Mouse (Mus musculus) T-cell, adult 2 months (primary cell): ENCODE data around the gene Gbp9.
A peak's percentile ranks its signal among the peaks of the same experiment; 100 is the strongest.
"Not testable (repeated sequence)": the region's sequence is repeated elsewhere in the genome, so short reads cannot be mapped to it uniquely, and the experiment has no call there.

Experiments used
- DNase-seq: peaks from one replicate; pipeline ENCODE4 v3.0.0; 2022; ENCODE audit warnings: low spot score

Gbp9 gene

DNA sequence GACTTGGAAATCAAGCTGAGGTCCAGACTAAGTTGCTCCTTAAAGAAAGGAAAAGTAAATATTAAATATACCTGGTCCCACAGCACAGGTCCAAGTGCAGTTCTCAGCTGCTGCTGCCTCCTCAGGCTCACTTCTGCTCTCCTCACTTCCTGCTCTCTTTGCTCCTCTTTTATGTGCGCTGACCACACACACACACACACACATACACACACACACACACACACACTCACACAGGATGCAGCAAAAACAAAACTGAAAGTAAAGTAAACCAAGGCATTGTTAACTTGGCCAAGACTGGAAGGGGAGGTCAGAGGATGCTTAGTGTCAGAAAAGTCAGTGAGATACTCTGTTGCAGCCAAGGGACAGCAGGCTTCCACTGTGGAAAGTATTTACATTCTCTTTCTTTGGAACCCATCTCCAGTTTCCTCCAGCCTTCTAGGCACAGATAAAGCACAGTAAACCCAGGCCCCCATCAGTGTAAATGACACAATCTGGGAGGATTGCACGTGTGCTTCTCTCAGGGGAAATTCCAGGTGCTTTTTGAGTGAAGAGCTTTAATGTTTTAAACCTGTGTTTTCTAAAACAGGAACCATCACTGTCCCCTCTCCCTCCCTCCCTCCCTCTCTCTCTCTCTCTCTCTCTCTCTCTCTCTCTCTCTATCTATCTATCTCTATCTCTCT lies at the start of gene Gbp9, which contains the start of the genes Gbp8 and Gbp4:
TSS of gene Gbp9 (minus strand) at position 131 of the 680 bp plus-strand sequence.
TSS of gene Gbp8 (minus strand) at position 132 of the 680 bp plus-strand sequence.
TSS of gene Gbp4 (minus strand) at position 178 of the 680 bp plus-strand sequence.
- DNase-seq = peak; percentile 85

DNA sequence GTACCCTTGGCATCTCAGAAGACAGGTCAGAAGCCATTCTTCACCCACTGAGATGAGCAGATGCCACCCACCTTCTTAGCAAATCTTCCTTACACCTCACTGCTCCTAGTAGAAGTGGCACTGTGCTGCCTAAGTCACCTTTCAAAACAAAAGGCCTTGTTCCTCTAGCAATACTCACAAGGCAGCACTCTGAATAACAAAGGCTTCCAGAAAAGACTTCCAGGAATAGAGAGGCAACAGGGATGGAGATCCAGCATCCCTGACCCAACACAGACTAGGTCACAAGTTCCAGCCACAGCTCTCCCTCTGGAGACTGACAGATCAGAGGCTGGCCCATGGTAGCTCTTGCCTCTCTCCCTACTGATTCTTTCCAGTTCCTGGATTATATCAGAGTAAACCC lies 42.1 kb upstream of the Gbp9 start:
- no peak for DNase-seq

DNA sequence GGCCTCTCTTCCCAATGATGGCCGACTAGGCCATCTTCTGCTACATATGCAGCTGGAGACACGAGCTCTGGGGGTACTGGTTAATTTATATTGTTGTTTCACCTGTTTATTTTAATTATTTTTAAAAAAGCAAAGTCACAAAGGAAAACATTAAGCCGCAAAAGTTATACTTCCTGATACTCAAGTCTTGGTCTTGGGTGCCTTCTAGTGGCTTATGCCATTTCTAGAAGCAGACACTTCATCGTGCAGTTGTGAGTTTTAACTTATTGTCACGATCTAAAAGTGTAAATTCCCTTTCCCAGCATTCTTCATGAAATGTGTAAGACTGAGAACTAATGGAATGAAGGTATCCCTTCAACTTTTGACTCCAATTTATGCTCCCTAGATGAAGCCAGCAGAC lies 17.2 kb upstream of the Gbp9 start:
- DNase-seq = no peak

DNA sequence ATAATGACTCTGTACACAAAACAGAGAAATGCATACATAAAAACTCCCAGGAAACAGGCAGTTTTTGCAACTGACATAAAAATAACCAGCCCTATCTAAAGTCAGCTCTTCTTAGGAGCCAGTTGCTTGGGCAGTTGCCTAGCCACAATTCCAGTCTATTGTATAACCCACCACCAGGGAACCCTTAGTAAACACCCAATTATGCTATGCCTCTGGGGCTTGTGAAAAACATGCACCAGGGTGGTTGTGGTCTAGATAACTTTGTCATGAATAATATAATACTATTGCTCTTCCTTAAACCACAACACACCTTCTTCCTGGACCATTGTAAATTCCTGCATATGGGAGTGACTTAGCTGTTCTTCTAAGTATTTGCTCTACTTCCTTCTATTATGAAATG lies 14.7 kb upstream of the Gbp9 start:
- no peak for DNase-seq

DNA sequence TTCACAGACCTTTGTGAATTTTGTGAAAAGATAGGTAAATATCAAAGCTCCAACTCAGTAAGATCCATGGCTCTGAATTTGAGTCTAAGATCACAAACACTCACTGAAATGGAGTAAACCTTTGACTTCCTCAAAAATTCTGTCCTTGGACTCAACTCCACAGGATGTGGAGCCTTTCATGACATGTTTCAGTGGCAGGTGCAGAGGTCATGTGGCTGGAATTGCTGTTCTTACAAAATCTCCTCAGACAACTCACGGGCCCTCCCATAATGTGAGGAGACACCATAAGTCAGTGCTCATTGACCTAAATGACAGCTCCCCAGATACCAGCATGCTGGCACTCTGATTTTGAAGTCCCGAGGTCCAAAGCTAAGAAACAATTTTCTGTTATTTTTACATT lies 8.7 kb upstream of the Gbp9 start:
- not testable (repeated sequence) for DNase-seq

DNA sequence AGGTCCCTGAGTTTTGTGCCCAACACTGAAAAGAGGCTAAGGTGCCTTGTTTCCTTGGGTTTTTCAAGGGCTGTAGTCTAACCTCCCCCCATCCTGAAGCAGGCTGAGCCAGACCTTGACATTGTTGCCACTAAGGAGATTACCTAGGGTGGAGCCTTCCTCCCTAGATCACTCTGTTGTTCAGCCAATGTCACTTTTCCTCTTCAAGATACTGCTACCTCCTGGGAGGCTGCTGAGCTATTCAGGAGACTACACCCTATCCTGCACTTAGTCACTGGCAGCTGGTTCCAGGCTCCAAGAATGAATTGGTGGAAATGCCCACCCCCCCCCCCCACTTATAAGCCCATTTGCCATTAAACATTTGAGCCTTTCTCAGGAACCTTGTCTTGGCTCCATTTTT lies 7.1 kb upstream of the Gbp9 start:
- no peak for DNase-seq

DNA sequence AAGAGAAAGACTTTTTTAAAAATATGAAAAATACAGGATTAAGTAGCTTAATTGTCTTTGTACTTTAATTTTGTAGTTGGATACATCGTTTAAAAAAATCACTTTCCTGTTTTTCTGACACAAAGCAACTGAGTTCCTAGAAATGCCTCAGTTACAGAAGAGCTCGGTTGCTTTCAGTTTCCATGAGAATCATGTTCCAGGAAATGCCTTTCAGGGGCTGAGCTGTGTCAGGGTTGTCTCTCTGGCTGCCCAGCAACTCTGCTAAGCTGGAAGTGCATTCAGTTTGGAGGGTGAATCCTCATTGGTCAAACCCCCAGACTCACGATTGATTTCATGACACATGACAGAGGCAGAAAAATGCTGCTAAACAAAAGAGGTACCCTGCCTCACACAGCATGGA lies 6.4 kb upstream of the Gbp9 start:
- peak; percentile 33 for DNase-seq

DNA sequence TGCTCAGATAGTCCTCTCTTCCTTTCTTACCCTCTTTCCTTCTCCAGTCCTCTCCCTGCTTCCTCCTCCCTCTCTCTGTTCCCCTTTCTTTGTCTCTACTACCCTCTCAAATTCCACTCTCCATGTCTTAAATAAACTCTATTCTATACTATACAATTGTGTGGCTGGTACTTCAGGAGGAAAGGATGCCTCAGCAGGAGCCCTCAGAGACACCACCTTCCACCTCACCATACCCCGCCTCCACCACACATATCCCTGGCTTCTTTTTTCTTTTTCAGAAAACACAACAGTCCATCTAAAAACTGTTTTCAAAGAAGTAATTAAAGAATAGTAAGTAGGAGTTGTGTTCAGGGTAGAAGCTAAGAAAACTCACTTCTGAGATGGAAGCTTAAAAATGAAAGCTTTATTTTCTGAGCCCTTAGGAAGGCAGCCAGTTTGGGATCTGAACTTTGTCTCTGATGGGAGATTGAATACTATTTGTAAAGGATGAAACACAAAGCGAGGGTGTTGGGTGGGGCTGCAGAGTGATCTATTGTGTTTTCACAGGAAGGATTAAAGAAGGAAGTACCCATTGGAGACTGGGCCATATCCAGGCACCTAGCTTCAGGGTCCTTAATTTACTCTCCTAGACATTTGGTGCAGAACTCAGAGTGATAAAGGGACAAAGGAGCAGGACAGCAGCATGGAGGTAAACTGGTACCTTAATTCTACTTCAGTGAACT lies 911 bp upstream of the Gbp9 start:
- DNase-seq = not testable (repeated sequence)

DNA sequence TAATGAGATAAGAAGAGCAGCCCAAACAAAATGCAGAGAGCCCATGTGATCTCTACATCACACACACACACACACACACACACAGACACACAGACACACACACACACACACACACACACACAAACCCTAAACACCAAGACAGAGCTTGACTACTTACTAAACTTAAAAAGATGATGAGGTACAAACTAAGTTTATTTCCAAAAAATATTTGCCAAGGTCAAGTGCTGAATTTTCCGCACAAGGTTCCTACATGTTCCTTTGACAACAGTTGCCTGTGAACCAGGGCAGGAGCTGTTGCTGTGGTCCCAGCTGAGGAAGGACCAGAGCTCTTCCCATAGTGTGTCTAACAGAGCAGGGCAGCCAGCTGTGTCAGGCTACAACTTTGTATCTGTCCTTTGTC lies 433 bp downstream of the Gbp9 start:
- DNase-seq = no peak

DNA sequence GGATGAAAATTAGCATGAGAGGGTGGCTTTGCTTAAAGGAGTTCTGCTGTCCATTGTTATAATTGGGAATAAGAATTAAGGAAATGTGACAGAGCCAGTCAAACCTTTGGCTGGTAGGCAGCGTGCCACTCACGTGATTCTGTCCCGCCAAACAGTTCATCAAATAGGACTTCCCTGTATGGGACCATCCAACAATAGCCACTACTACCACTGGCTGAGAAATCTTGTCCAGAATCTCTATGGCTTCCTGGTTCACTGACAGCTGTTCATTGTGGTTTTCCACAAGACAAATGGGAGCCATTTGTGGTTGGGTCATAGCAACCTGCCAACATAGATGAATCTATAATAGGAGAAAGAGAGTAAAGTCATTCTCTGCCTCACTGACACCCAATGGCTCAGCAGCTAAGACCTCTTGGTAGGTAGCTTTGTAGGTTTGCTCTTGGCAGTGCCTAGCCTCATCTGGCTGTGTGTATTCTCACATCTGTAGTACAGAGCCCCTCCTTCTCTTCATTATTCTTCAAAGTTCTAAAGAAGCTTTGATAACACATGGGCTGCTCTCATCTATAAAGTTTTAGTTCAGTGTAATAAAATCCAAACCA lies 2.5 kb downstream of the Gbp9 start:
- not testable (repeated sequence) for DNase-seq

DNA sequence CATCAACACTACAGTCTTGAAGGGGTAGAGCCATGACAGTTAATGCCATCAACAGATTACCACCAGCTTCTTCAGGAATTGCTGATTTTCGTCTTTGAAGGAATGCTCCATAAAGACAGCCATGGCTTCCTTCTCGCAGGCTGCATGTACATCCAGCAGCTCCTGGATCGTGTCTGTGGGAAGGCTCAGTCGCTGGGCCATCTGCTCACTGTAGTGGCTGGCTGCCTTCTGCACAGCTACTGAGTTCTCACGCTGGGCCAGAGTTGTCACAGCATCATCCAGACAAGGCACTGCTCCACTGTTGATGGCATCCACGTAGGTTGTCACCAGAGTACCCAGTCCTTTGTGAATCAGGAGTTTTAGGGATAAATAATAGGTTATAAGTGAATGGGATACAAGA lies 17.6 kb downstream of the Gbp9 start:
- DNase-seq = not testable (repeated sequence)

DNA sequence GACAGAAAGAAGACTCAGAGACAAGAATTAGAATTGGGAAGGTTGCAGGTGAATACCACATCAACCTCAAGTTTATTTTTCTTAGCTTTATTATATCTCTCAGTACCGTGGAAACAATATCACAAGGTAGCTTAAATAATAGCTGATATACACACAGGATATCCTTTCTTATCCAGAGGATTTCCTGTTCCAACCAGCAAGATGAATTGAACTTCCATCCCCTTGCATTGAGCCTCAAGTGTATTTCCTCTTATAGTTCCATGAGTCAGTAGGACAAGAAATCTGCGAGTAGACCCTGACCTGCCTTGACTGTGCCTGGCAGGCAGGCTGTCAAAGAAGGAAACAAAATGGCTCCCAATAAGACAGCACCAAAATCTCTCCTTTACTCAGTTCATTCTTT lies 23.6 kb downstream of the Gbp9 start:
- DNase-seq = no peak

DNA sequence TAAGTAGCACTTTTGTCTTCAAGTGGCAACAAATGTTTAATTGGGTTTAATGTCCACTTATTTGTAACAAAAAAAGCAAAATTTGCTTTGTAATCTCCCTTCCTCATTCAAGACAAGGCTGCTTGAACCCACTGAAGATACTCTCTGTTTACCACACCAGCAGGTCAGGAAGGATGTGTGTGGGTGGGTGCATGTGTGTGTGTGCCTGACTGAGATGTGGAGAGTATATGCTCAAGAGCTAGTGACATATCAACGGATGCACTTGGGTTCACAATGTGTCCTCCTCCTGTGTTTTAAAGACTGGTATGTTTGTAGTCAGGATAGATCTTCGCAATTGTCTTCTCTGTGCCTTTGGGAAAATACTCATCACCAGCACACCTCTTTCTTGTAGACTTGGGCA lies 24.6 kb downstream of the Gbp9 start:
- peak; percentile 80 for DNase-seq

DNA sequence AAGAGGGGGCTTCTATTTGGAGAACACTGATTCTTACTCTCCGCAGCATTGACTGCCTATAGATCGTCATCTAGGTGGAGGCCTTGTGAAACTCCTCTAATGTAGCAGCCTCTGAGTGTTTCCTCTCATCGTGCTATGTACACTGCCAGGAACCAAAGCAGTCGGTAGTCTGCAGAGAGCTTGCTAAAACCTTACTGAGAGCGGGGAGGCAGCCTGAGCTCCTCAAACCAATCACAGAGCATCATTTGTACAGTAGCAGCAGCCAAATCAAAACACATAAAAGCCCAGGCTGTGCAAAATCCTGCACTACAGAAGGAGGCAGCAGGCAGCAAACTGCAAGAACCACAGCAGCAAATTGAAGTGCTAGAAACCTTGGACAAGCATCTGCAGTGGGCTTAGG lies 25.7 kb downstream of the Gbp9 start:
- DNase-seq = peak; percentile 33

DNA sequence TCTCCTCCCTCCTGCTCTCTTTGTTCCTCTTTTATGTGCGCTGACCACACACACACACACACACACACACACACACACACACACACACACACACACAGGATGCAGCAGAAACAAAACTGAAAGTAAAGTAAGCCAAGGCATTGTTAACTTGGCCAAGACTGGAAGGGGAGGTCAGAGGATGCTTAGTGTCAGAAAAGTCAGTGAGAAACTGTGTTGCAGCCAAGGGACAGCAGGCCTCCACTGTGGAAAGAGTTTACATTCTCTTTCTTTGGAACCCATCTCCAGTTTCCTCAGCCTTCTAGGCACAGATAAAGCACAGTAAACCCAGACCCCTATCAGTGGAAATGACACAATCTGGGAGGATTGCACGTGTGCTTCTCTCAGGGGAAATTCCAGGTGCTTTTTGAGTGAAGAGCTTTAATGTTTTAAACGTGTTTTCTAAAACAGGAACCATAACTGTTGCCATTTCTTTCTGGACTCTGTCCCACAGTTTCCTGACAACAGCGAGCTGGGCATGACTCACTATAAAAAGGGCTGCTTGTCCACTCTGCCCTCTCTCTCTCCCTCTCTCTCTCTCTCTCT lies 29.0 kb downstream of the Gbp9 start:
- peak; percentile 82 for DNase-seq

DNA sequence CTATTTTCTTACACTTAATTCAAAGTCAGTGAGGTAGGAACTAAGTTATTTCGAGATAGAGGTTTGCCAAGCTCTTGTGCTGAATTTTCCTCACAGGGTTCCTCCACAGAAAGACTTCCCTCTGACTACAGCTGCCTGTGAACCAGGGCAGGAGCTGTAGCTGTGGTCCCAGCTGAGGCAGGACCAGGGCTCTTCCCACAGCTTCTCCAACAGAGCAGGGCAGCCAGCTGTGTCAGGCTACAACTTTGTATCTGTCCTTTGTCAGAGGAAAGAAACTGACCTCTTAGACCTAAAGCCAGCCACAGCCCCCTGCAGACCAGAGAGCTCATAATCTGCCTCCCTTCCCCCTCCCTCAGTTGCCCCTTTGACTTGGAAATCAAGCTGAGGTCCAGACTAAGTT lies 29.6 kb downstream of the Gbp9 start:
- not testable (repeated sequence) for DNase-seq

DNA sequence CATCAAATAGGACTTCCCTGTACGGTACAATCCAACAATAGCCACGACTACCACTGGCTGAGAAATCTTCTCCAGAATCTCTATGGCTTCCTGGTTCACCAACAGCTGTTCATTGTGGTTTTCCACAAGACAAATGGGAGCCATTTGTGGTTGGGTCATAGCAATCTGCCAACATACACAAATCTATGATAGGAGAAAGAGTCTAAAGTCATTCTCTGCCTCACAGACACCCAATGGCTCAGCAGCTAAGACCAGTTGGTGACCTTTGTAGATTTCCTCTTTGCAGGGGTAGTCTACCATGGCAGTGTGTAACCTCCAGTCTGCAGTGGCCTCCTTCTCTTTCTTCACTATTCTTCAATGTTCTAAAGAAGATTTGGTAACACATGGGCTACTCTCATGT lies 33.6 kb downstream of the Gbp9 start:
- not testable (repeated sequence) for DNase-seq

DNA sequence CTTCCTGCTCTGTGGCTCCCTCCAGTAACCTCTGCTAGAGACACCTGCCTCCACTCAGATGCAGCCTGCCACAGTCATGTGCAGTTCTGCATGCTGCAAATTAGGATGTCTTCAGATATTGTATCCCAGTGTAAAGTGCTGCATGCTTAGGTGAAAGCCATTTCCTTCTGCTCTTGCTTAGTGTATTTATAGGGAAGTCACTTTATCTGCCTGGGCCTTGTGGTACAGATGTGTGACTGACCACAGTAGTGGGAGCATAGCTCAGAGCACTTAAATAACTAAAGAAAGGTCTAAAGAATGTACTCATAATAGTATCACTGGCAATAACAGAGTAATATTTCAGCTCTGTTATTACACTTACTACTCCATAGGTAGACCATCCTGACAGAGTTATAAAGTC lies 57.4 kb downstream of the Gbp9 start:
- no peak for DNase-seq

DNA sequence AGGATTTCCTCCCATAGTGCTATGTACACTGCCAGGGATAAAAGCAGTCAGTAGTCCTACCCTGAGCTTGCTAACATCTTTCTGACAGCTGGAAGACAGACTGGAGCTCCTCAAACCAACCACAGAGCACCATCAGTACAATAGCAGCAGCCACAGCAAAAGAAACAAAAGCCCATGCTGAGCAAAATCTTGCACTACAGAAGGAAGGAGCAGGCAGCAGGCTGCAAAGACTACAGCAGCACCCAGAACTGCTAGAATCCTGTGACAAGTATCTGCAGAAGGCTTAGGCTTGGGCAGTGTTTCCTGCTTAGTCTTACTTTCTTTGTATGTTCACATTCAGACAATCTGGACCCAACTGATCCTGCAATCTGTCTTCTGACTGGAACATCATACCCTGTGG lies 71.0 kb downstream of the Gbp9 start:
- DNase-seq = not testable (repeated sequence)

DNA sequence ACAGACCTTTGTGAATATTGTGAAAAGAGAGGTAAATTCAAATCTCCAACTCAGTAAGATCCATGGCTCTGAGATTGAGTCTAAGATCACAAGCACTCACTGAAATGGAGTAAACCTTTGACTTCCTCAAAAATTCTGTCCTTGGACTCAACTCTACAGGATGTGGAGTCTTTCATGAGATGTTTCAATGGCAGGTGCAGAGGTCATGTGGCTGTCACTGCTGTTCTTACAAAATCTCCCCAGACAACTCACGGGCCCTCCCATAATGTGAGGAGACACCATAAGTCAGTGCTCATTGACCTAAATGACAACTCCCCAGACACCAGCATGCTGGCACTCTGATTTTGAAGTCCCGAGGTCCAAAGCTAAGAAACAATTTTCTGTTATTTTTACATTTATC lies 74.9 kb downstream of the Gbp9 start:
- DNase-seq = not testable (repeated sequence)

DNA sequence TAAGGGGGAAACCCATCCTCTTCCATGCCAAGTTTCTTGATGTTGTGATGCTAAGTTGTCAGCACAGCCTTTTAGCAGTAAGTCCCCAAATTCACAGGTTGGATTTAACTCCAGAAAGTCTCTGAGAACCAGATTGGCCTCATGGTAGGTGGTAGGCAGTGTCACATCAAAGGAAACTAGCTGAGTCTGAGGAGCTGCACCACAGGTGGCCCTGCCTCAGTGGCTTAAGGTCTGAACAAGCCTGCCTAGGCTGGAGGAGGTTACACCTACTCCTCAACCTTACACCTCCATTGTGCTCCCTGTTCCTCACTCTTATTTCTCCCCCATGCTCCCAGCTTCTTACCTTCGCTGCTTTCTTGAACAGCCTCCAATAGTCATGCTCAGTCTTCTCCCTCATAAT lies 76.0 kb downstream of the Gbp9 start:
- DNase-seq = no peak

DNA sequence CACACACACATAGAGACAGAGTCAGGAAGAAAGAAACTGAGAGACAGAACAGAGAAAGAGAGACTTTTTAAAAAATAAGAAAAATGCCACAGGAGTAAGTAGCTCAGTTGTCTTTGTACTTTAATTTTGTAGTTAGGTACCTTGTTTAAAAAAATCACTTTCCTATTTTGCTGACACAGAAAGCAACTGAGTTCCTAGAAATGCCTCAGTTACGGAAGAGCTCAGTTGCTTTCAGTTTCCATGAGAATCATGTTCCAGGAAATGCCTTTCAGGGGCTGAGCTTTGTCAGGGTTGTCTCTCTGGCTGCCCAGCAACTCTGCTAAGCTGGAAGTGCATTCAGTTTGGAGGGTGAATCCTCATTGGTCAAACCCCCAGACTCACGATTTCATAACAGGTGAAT lies 76.9 kb downstream of the Gbp9 start:
- not testable (repeated sequence) for DNase-seq

DNA sequence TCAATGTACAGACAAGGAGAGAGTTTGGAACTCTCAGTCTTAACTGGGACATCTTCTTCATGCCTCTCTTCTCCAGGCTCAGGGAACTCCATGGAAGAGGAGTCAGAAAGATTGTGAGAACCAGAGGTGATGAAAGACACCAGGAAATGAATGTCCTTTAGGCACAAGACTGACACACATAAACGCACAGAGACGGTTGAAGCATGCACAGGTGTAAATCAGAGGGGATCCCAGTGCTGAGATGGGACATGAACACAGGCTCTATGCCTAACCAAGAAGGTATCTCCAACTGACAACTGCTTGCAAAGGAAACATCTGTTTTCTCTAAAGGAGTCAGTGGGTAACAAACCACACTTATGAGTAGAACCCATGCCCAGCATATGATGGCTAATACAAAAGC lies 79.1 kb downstream of the Gbp9 start:
- DNase-seq = no peak
